Mouse (Mus musculus) cortical plate, adult 2 months (tissue): ENCODE measurements around the gene Syf2.

Experiments
- CTCF ChIP-seq: fragments of 200-500 bp; IDR thresholded peaks from 2 replicates; pipeline ENCODE4 v1.5.1; 2011; ENCODE audit warnings: mild to moderate bottlenecking, control low read depth, low read length; ENCODE audit not compliant: insufficient read depth; ENCODE audit errors: extremely low read depth
- POLR2A ChIP-seq: fragments of 200-500 bp; IDR thresholded peaks from 2 replicates; pipeline ENCODE4 v1.6.1; 2011; ENCODE audit warnings: mild to moderate bottlenecking, low read length, control low read depth; ENCODE audit not compliant: insufficient read depth; ENCODE audit errors: extremely low read depth

GRCm38 (mm10) chr4:134913413-134913812 is 17.3 kb upstream of the Syf2 start:
- TF ChIP-seq POLR2A (no peak), CTCF (peak; percentile 61)
